Mouse (Mus musculus) embryonic facial prominence, embryonic 11.5 days (tissue): ENCODE data around the gene Grb10. TPM values are rescaled to one million over a fixed set of nuclear protein-coding genes. Genes with fewer than 3 reads are reported as not detected.

Experiments used
- ATAC-seq: fragments of 200-750 bp; cut with Nextera tagmentation; replicated peaks from 2 replicates; pipeline ENCODE4 v1.8.0; 2017; ENCODE audit warnings: low read depth; ENCODE audit not compliant: insufficient number of reproducible peaks, low FRiP score, low TSS enrichment
- DNase-seq: peaks from one replicate; pipeline ENCODE4 v3.0.0-alpha.2; 2015; ENCODE audit warnings: low spot score
- H3K27ac ChIP-seq: fragments of 300-500 bp; sonication (generic); replicated peaks from 2 replicates; pipeline ENCODE4 v1.5.1; 2014; ENCODE audit warnings: mild to moderate bottlenecking, low read depth, low read length, control low read depth
- H3K27me3 ChIP-seq: fragments of 300-500 bp; sonication (generic); 2 replicates; pipeline ENCODE4 v1.6.1; 2014; ENCODE audit warnings: mild to moderate bottlenecking, low read length, moderate library complexity, mixed read lengths; ENCODE audit not compliant: control insufficient read depth, insufficient read depth
- H3K36me3 ChIP-seq: fragments of 300-500 bp; sonication (generic); replicated peaks from 2 replicates; pipeline ENCODE4 v1.6.1; 2014; ENCODE audit warnings: low read depth, mild to moderate bottlenecking, low read length, moderate library complexity, mixed read lengths; ENCODE audit not compliant: control insufficient read depth, insufficient read depth
- H3K4me1 ChIP-seq: fragments of 300-500 bp; sonication (generic); 2 replicates; pipeline ENCODE4 v1.6.1; 2014; ENCODE audit warnings: low read length, mixed read lengths; ENCODE audit not compliant: control insufficient read depth, insufficient read depth
- H3K4me2 ChIP-seq: fragments of 300-500 bp; sonication (generic); 2 replicates; pipeline ENCODE4 v1.6.1; 2014; ENCODE audit warnings: low read depth, mild to moderate bottlenecking, control low read depth, low read length, moderate library complexity
- H3K4me3 ChIP-seq: fragments of 300-500 bp; sonication (generic); 2 replicates; pipeline ENCODE4 v1.5.1; 2014; ENCODE audit warnings: low read depth, low read length, control low read depth
- H3K9ac ChIP-seq: fragments of 300-500 bp; sonication (generic); replicated peaks from 2 replicates; pipeline ENCODE4 v1.6.1; 2014; ENCODE audit warnings: mild to moderate bottlenecking, control low read depth, low read length
- H3K9me3 ChIP-seq: fragments of 300-500 bp; sonication (generic); replicated peaks from 2 replicates; pipeline ENCODE4 v1.6.1; 2016; ENCODE audit warnings: mild to moderate bottlenecking, low read length, inconsistent platforms, mixed read lengths; ENCODE audit not compliant: control insufficient read depth
- WGBS: fragments of 180-500 bp; shearing (Covaris S2); extraction: QIAGEN DNeasy Blood & Tissue Kit; methylation state at CpG from one replicate; pipeline ENCODE4 v1.1.7; 2014; 5-methylcytosine and 5-hydroxymethylcytosine counted together
- polyA plus RNA-seq: library from polyadenylated mRNA; unstranded; fragments of >200 nt; fragmentation: Nextera tagmentation; extraction: Ambion mirVana; gene quantifications from 2 replicates; pipeline ENCODE4 v1.2.1, GENCODE M21; 2014

Grb10 gene
- polyA plus RNA-seq, 1 experiment from 2014 or later = 230 TPM

GRCm38 (mm10) chr11:11947857-11948256, 90.6 kb downstream of the Grb10 start:
- H3K4me3 ChIP-seq = no peak overlapping the region
- H3K4me1 ChIP-seq = peaks cover 6% of the 10 kb centered on the region
- WGBS = 70% methylated on average over 5 of the region's 5 CpGs
- no peak overlapping the region; the same call in 1 of the 2 replicates for H3K9ac ChIP-seq
- no peaks in the 10 kb centered on the region; the same call in 1 of the 2 replicates for H3K36me3 ChIP-seq
- ATAC-seq (no peak), DNase-seq (no peak)
- H3K27ac ChIP-seq = peak overlapping the region; percentile 87
- H3K4me2 ChIP-seq = no peak overlapping the region
- H3K9me3 ChIP-seq = no peaks in the 10 kb centered on the region
- H3K27me3 ChIP-seq = no peaks in the 10 kb centered on the region

DNA sequence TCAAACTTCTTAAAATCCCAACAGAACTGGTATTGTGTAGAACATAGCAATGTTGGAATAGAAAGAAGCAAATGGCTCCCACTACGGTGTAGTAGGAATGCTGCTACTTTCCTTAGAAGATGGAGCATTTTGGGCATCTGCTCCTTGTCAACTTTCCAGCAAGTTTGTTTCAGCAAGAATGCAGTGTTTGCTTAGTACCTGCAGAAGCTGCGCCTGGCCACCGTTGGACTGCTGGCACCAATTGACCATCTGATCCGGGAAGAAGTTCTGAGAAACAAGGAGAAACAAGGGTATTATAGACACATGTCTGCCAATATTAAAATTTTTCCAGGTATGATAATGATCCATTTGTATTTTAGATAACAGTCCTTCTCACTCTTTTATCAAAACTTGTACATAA, 92.7 kb downstream of the Grb10 start:
- no peak for ATAC-seq

DNA sequence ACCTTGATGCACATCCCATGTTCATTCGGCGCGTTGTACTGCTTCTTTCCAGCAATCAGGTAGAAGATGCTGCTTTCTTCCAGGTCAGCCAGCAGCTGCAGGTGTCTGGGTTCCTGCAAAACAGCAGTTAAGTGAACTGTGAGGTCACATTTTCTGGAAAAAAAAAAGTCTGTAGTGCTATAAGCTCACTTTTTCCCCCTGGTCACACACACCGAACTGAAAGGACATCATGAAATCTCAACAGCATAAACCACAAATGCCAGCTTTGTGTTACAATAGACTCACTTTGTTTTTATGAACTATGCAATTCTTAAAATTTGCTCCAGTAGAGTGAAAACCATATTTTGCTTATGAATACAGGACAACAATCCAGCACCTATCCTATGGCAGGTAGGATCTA, 93.7 kb downstream of the Grb10 start:
- Histone ChIP-seq H3K4me1 (peaks cover 10% of the 10 kb centered on the region), H3K9me3 (no peaks in the 10 kb centered on the region), H3K9ac (no peak overlapping the region), H3K4me3 (no peak overlapping the region), H3K36me3 (no peaks in the 10 kb centered on the region; the same call in 1 of the 2 replicates), H3K27ac (no peak overlapping the region), H3K27me3 (no peaks in the 10 kb centered on the region), H3K4me2 (no peak overlapping the region)
- ATAC-seq (no peak), DNase-seq (no peak)
- 94% methylated on average over 4 of the region's 4 CpGs for WGBS

More for the DNA sequence above, 92.7 kb downstream of the Grb10 start:
- Histone ChIP-seq H3K36me3 (no peaks in the 10 kb centered on the region; the same call in 1 of the 2 replicates), H3K9me3 (no peaks in the 10 kb centered on the region), H3K27me3 (no peaks in the 10 kb centered on the region), H3K4me3 (no peak overlapping the region), H3K27ac (no peak overlapping the region), H3K4me2 (no peak overlapping the region), H3K4me1 (peaks cover 10% of the 10 kb centered on the region), H3K9ac (no peak overlapping the region)
- no peak for DNase-seq
- WGBS = 93% methylated on average over 4 of the region's 4 CpGs

DNA sequence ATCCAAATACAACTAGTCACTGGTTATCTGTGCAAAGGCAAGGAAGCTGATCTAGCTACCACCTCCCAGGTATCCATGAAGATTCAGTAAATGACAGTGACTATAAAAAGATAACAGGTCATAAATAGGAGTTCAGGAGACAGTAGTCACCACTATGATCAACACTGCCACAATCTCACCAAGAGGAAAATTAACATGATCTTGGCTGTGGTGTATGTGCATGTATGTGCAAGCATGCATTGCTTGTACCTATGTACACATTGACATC, 94.5 kb downstream of the Grb10 start:
- Histone ChIP-seq H3K27ac (no peak overlapping the region), H3K36me3 (no peaks in the 10 kb centered on the region; the same call in 1 of the 2 replicates), H3K4me1 (peaks cover 10% of the 10 kb centered on the region)

GRCm38 (mm10) chr11:11943240-11944081, 95.0 kb downstream of the Grb10 start:
- 87% methylated on average over 13 of the region's 13 CpGs for WGBS
- Histone ChIP-seq H3K36me3 (no peaks in the 10 kb centered on the region; the same call in 1 of the 2 replicates), H3K4me2 (no peak overlapping the region), H3K9me3 (no peaks in the 10 kb centered on the region), H3K4me3 (no peak overlapping the region), H3K27ac (no peak overlapping the region), H3K4me1 (peaks cover 7% of the 10 kb centered on the region), H3K9ac (no peak overlapping the region), H3K27me3 (no peaks in the 10 kb centered on the region)
- no peak for ATAC-seq
- no peak for DNase-seq

More for the DNA sequence above, 94.5 kb downstream of the Grb10 start:
- no peak overlapping the region for H3K9ac ChIP-seq
- ATAC-seq (no peak), DNase-seq (no peak)
- H3K27me3 ChIP-seq = no peaks in the 10 kb centered on the region
- H3K9me3 ChIP-seq = no peaks in the 10 kb centered on the region
- H3K4me2 ChIP-seq = no peak overlapping the region
- no peak overlapping the region for H3K4me3 ChIP-seq

GRCm38 (mm10) chr11:11942320-11943217, 95.9 kb downstream of the Grb10 start:
- WGBS = 50% methylated on average over 6 of the region's 6 CpGs
- Histone ChIP-seq H3K4me3 (no peak overlapping the region), H3K27ac (0 out of 2 replicates have a peak overlapping the region, but pooled peaks have one; percentile 43), H3K4me1 (peaks cover 4% of the 10 kb centered on the region; the same call in 1 of the 2 replicates), H3K4me2 (no peak overlapping the region), H3K36me3 (no peaks in the 10 kb centered on the region; the same call in 1 of the 2 replicates), H3K9ac (no peak overlapping the region), H3K9me3 (no peaks in the 10 kb centered on the region), H3K27me3 (no peaks in the 10 kb centered on the region)
- ATAC-seq (0 out of 2 replicates have a peak, but pooled peaks have one; percentile 20), DNase-seq (peak; percentile 53)

DNA sequence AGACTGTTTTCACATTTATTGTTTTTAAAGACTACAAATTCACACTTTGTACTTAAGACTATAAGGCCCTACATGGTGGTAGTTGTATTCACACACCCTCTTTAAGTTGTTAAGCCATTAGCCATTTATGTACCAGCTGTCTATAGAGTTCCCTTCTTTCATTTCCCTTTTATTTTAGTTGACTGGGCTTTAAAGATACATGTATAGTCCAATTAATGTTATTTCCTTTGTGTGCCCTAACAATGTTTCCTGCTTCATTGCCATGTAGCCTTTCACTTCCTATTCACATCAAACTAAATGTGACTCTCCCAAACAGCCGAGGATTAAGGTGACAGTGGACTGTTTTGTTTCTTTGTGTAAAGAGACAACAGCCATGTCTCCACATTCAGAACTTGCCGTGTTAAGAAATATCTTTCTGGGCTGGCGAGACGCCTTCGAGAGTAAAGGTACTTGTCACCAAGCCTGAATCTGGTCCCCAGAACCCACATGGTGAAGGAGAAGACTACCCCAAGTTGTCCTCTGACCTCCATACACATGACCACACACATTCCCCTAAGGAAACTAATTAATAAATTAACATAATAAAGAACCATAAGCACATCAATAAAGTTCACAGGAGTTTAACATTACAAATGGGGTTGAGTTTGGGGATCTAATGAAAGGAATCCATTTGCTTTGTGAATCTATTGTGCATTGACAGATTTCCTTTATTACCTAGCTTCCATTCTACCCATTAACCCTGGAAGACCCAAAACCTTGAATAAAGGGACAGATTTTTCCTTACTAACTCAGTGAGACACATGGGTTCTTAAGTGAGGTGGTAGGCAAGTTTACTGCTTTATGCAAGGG, 97.4 kb downstream of the Grb10 start:
- Histone ChIP-seq H3K9ac (no peak overlapping the region), H3K27me3 (no peaks in the 10 kb centered on the region), H3K4me1 (peaks cover 4% of the 10 kb centered on the region; the same call in 1 of the 2 replicates), H3K9me3 (no peaks in the 10 kb centered on the region), H3K4me2 (no peak overlapping the region), H3K4me3 (no peak overlapping the region), H3K36me3 (peaks cover 6% of the 10 kb centered on the region), H3K27ac (no peak overlapping the region)
- DNase-seq (no peak), ATAC-seq (no peak)
- 76% methylated on average over 5 of the region's 5 CpGs for WGBS
